Mouse (Mus musculus): Measurements from ENCODE around the gene Mettl9.

The Mettl9 gene

DNA sequence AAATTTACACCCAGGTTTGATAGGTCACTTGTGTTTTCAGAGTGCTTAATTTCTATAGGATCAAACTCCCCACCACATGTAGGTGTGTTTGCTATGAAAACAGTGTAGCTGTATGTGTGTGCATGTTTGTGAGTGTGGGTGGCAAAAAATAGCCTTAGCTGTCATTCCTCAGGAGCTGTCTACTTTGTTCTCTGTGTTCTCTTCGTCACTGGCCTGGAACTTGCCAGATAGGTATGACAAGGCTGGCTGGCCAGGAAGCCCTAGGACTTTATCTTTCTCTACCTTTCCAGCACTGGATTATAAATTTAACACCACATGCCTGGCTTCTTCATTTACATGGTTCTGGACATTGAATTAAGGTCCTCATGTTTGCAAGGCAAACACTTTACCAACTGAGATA lies 10.0 kb downstream of the Mettl9 start:
- no peak for DNase-seq (ENCODE audit: low spot score in 2 of 2)

DNA sequence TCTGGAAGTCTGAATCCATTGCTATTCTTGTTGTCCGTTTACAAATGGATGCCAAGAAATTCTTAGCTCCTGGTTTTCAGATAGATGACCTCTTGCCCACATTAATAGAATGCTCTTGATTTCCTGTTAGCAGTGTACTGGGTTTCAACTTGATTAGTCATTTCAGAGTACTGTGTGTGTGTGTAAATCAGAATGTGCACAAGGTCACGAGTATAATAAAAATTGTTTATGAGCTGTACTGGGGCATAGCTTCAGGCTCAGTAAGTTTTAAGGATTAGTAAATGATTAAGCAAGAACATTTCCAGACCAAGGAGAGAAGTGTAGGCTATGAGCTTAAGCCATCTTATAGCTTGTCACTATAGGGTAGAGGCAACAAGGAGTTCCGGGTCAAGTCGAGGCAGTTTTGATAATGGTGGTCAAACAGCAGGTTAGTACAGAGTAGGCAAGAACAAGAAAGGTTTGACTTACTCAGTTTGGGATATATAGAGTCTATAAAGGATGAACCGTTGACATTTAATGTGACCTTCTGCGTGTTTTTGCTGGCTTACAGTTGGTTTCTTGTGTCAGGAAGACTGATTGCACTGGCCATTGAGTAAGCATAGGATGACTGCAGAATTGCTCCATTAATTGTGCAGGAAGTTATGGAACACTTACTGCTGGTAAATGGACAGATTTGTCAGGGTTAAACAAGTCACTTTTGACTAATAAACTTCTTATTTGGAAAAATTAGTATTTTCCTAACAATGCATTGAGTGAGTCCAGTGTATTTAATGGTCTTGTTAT lies 11.6 kb downstream of the Mettl9 start:
- DNase-seq (ENCODE audit: low spot score in 2 of 2): no peak

DNA sequence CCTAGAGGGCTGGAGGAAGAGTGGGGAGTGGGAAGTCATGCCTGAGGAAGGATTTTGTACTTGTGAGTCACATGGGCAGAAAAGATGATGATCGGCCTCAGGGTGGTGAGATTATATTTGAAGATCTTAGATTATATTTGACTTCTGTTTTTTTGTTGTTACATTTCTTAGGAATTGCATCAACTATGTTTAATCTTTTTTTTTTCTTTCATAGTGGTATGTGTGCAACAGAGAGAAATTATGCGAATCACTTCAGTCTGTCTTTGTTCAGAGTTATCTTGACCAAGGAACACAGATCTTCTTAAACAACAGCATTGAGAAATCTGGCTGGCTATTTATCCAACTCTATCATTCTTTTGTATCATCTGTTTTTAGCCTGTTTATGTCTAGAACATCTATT lies 13.4 kb downstream of the Mettl9 start:
- no peak for DNase-seq (ENCODE audit: low spot score in 2 of 2)

DNA sequence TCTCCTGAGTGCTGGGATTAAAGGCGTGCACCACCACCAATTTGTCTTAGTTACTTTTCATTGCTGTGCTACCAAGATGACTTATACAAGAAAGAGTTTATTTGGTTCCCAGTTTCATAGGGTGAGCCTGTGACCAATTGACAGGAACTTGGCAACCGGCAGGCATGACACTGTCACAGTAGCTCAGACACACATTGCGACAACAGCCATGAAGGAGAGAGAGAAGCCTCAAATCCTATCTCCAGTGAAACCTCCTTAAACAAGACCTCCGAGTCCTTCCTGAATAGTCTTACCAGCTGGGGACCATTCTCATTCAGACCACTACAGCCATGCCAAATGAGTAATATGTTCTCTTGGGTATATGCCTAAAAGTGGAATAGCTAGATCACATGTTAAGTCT lies 18.8 kb downstream of the Mettl9 start:
- no peak for DNase-seq (ENCODE audit: low spot score in 2 of 2)

DNA sequence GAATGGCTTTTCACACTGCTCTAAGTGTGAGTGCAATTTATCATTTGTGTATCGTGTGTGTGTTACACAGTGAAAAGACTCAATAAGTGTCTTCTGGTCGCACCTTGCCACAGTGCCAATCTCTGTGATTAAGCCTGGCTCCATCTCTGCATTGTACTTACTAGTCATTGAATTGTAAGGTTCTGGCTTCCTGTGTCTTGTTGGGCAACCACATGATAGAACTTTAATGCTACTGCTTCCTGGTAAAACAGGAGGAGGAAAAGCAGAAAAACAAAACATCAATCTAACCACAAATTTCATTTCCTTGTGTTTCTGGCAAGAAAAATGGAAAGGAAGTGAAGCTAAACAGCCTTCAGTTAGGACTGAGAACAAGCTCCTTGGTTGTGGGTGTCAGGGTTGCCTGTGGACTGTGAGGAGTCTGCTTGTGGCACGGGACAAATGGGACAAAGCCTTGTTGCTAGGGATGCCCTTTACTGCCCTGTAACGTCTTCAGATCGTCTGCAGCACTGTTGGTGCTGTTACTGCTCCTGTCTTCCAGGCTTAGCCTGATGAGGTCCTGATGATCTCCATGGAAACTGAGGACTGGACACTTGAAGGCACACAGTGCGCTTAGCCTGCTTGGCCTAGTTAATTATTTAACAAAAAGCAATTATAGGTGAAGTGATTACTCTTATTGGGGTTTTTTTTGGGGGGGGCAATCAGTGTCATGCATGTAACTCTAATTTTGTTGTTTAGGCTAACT lies 25.4 kb downstream of the Mettl9 start:
- no peak for DNase-seq (ENCODE audit: low spot score in 2 of 2)

DNA sequence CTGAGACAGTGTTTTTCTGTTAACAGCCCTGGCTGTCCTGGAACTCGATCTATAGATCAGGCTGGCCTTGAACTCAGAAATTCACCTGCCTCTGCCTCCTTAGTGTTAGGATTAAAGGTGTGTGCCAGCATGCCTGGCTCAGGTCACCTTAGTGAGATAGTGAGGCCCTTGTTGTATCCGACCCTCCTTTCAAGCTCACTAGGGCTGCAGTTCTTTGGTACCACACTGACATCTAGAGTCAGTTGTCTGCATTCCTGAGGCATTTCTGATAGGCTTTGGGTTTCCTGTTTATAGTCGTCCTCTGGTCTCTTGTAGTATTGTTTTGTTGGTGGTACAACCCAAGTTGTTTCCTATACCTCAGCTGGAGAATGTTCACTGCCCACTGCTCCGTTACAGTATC lies 30.1 kb downstream of the Mettl9 start:
- DNase-seq (ENCODE audit: low spot score in 2 of 2): peak; percentile 28 to 35

DNA sequence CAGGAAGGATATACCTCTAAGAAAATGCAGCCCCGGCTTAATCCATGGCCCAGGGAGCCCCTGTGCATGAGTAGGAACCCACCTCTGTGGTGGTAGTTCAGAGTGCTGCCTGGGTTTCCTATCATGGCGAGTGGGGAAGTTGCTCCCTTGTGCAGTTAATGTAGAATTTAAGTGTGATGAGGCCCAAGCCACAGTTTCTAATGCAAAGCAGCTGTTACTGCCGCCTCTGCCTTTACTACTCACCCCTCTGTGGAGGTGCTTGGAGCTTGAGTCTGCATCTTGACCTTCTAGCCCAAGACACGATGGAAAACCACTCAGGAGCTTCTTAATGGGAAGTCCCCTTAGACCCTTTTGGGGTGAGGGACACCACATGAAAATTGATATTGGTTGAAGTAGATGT lies 37.0 kb downstream of the Mettl9 start:
- DNase-seq (ENCODE audit: low spot score in 2 of 2): no peak

DNA sequence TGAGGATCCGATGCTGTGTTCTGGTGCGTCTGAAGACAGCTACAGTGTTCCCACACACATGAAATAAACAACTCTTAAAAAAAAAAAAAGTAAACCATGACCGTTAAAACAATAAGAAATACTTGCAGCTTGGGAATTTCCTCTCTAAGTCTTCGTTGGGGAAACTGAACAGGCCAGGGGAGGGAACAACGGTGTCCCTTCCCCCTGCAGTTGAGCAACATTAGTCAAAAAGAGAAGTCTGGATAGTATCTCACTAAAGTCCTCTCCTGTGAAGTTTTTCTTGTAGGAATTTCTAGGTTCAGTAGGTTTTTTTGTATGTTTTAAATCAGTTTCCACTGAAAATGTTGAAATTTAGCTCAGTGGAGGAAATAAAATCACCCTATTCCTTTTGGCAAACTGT lies 38.3 kb downstream of the Mettl9 start:
- DNase-seq (ENCODE audit: low spot score in 2 of 2): no peak

DNA sequence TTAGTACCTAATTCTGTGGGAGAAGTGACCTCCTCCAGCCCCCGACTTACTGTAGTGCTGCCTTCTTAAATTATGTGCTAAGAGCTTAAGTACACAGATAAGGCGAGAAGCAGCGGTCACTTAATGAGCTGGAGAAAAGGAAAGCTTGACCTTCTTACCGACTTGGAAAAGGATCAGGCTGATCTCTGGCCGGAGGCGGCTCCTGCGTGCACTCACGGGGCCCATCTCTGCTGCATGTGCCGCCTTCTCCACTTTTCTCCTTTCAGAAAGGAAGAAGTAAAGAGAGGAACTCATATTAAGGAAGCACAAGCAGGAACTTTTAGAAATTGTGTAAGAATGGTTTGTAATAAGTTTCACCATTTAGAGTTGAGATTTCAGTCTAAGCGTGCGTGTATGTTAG lies 40.0 kb downstream of the Mettl9 start, which contains the start of gene Igsf6:
Igsf6 (minus strand) TSS at position 292 of the 400 bp plus-strand sequence.
- no peak for DNase-seq (ENCODE audit: low spot score in 2 of 2)

DNA sequence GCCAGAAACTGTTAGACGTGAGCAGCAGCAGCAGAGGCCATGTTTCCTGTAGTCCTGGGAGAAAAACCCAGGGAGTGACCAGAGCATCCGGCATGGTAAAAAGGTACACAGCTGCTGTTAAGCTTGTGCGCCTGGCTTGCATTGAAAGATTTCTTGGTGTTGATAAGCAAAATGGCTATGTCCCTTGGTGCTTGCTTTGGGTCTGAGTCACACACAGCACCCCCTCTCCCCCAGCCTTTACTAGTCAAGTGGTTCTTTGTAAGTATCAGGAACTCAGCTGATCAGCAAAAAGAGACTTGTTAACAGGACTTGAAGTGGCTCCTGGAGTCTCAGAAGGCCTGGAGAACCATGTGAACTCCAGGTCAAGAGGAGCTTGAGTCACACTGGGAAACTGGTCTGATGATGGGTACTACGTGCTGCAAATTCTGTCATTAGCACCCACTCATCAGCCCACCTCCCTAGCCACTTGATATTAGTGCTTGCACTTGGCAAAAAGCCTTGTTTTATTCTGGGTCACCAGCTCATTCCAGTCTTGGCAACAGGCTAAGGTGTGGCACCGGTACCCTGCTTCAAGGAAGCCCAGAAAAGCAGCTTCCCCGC lies 40.7 kb downstream of the Mettl9 start:
- DNase-seq (ENCODE audit: low spot score in 2 of 2): no peak

DNA sequence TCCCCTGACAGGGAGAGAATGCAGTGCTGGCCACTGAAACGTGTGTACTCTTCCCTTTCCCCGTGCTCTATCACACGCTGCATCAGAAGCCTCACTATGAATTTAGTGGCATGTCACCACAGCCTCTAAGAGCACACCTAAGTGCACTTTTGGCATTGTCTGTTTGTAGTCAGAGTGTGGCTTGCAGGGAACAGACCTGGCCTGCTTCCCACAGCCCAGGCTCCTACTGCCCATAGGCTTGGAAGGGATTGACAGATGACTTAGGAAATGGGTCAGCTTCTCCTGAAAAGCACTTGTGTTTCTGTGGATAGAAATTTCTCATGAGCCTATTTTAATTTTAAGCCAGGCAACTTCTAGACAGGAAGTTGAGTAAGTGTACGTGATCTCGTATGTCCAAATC lies 41.2 kb downstream of the Mettl9 start:
- DNase-seq (ENCODE audit: low spot score in 2 of 2): no peak

DNA sequence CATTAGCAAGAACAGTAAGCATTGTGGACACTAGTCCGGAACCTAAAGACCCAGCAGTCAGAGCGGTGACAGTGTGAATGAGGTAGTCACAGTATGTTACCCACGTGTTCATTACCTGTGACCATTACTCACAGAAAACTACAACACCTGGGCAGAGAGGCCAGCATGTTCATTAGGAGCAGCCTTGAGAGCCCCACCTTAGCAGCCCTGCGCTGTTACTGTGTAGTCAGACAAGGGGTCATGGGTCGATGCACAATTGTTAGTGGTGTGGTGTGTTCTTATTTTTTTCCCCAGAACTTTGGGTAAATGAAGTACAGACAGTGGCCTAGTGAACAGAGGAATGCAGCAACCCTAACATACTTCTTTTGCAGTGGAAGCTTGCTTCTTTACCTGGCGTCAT lies 43.1 kb downstream of the Mettl9 start:
- DNase-seq (ENCODE audit: low spot score in 2 of 2): no peak

DNA sequence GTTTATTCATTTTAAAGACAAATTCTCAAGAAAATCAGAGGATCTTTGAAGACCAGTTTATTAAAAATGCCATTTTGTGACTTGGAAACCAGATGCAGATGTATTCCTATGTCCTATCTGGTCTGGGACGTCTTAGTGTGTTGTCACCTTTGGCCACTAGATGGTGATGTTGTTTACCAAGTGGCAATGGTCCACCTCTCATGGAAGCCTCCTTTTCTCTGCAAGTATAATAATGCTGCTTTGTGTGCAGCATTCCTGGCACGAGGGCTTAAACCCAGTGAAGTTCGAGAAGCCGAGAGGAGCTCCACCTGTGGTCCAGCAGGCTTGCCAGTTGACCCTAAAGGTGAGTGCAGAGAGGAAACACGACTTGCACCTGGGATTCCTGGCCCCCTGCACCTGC lies 43.6 kb downstream of the Mettl9 start:
- DNase-seq (ENCODE audit: low spot score in 2 of 2): peak; percentile 80 to 84

DNA sequence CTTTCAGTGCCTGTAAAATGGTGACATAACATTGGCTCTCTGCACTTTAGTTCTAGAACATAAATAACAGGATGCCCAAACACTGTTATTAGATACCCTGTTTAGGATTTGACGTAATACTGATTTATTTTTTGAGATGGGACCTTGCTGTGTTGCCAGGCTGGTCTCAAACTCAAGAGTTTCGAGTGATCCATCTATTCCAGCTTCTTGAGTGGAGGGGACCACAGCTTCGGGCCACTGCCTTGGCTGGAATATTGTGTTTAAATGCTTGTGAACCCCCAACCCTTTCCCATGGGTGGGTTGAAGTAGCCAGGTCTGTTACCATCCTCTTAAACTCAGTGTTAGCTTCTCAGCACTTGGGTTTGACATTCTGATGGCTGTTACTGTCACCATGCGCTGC lies 47.1 kb downstream of the Mettl9 start, which contains the start of gene Otoa:
Otoa (plus strand) TSS at position 301 of the 400 bp plus-strand sequence.
- no peak for DNase-seq (ENCODE audit: low spot score in 2 of 2)

DNA sequence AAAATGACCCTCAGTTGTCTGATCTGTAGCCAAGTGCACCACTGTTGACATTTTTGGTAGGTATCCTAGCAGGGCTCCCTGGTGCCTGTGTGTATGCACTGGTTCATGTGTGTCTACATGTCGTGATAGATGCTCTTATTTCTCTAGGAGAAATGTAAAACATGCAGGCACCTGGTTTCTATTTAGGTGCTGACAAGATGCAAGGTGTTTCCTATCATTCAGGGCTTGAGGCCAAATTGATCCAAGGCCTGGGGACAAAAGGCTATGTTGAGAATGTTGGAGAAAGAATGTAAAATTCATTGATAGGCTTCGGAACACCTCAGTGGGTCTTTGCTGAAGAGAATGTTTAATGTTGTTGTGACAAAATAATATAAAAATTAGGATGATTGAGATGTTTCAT lies 47.6 kb downstream of the Mettl9 start:
- DNase-seq (ENCODE audit: low spot score in 2 of 2): no peak

DNA sequence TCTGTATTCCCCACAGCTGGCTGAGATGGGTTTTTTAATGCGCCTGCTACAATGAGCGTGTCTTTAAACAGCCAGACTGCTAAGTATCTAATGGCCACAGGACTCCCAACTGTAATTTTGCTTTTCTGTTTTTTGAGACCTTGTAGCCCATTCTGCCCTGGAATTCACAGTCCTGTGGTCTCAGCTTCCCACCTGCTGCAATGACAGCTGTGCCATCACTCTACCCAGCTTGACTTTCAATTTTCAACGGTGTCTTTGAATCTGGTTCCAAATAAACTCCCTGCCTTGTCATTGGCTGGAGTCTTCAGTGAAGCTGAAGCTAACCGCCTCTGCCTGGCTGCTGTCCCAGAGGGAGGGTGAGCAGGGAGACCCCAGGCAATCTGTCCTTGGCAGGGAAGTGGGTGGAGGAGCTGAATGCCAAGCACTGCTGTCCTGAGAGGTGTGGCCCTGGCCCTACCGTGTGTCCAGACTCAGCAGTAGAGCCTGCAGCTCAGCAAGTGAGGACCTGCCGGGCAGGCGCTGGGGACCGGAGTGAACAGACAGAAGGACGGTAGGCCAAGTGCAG lies 48.8 kb downstream of the Mettl9 start:
- no peak for DNase-seq (ENCODE audit: low spot score in 2 of 2)

DNA sequence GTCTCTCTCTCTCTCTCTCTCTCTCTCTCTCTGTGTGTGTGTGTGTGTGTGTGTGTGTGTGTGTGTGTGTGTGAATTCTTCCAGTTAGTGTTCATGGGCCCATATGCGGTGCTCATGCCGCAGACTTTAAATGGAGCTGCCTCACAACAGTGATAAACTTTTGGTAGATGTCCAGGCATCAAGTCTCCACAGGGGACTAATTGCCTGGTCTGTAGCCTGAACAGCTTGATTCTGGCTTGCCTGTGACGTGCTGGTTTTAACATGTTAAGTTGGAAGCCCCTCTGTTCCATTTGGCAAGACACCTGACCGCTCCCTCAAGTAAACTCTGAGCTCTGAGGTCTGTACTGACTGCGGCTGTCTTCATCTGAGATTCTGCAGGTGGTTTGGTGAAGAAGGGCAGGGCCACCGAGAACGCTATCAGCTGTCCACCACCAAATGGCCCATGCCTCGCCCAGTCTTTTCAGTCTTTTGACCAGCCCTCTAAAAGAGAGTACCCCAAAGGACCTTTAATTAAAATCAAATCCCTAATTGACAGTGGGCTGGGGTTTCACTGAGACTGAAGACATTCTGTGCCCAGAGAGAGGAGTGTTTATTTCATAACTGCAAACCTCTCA lies 50.7 kb downstream of the Mettl9 start:
- DNase-seq (ENCODE audit: low spot score in 2 of 2): no peak

DNA sequence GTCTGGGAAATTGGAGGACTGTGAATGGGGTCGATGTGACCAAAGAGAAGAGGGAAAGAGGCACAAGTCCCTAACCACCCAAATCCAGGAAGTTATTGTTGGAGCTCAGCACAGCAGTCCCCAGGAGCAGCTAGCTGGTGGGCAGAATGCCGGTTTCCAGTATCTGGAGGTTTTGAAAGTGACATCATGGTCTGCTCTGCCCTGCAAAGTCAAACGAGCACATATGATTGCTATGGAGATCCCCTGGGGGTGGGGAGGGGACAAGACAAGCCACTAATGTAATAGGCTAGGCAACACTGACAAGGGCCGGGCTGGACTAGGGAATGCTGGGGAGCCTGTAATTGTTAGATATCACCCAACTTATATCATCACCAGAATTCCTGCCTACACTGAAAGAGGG lies 51.3 kb downstream of the Mettl9 start:
- no peak for DNase-seq (ENCODE audit: low spot score in 2 of 2)

DNA sequence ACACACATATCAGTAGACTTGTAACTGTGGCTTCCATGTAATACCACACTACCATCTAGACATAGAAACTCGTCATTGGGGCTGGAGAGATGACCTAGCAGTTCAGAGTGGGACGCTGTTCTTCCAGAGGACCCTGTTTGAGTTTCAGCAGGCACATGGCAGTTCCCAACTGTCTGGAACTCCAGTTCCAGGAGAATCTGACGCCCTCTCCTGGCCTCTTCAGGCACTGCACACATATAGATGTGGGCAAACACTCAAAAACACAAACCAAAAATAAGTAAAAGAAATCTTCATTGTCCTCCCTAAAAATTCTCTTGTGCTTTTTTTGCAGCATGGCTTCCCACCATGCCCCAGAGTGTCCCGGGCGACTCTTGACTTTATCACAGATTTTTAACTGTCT lies 54.5 kb downstream of the Mettl9 start:
- DNase-seq (ENCODE audit: low spot score in 2 of 2): no peak

DNA sequence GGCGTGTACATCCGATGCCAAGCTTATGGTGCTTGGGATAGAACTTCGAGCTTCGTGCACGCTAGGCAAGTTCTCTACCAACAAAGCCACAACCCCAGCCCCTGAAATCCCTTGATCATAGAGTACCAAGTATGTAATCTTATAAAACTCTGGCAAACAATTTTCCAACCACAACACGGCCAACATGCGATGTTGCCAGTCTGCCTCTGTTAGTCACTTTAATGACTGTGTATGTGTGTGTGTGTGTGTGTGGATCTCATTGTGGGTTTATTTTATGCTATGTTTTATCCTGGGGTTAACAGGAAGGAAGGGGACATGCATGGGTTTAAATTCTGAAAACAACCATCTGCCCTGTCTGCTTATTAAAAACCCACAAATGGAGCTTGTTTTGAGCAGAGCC lies 56.5 kb downstream of the Mettl9 start:
- no peak for DNase-seq (ENCODE audit: low spot score in 2 of 2)

DNA sequence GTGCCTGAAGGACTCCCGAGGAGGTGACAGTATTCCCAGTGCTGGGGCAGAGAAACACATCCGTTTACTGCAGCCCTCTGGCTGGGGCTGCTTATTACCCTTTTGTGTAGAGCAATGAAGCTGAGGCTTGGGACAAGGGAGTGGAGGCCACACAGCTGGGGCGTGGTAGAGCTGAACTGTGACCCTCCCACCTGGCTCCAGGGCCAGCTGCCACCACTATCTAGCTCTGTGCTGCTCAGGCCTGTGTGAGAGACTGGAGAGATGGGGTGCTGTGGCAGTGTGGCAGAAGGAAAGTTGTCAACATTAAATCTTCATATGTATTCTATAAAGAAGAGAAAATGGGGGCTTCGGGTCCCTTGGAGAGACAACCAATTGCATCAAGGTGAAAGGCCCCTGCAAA lies 58.8 kb downstream of the Mettl9 start:
- DNase-seq (ENCODE audit: low spot score in 2 of 2): no peak

Measured in right cerebral cortex, adult 2 months (tissue).